Mouse (Mus musculus): ENCODE data around the gene Sppl2a.
"Not testable (repeated sequence)": the region's sequence is repeated elsewhere in the genome, so short reads cannot be mapped to it uniquely, and the experiment has no call there.

Gene Sppl2a

GRCm38 (mm10) chr2:126904162-126904561 lies 28.9 kb downstream of the Sppl2a start:
- in situ Hi-C loops (cut with MboI; ENCODE audit: unreplicated experiment in 2 of 2) = no loop called here

DNA sequence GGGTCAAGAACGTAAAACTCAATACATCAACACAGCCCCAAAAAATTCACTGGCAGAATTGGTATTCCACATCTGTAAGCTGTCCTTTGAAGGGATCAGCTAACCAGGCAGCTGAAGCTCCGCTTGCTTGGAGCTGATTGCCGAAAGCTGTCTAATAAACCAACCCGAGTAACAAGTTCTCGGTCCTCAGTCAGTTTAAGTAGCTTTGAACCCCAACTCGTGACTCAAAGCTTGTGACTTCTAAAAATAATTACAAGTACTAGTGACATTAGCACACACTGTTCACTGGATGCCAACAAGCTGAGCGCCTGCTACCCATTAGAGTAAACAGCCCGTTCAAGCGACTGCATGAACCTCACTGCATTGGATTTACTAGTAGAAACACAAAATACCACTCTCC lies 35.5 kb downstream of the Sppl2a start:
- in situ Hi-C loops (cut with MboI; ENCODE audit: unreplicated experiment in 2 of 2) = no loop called here

DNA sequence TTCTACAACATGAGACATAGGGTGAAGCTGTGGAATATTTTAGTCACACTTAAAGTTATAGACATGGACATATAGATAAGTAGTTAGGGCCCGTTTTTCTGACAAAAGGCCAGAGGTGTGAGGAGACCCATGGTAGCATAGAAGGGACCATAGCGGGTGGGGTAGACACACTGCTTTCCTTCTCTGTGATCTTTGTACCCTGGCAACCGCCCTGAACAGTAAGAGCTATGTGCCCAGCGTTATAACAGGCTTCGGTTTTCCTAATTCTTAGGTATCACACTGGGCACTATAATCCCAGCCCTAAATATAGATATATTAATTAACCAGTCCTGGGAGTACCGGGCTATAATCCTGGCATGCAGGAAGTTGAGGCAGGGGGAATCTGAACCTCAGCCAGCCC lies 36.1 kb downstream of the Sppl2a start:
- in situ Hi-C loops (cut with MboI; ENCODE audit: unreplicated experiment in 2 of 2) = no loop called here

GRCm38 (mm10) chr2:126894245-126894644 lies 38.8 kb downstream of the Sppl2a start:
- in situ Hi-C loops (cut with MboI; ENCODE audit: unreplicated experiment in 2 of 2) = no loop called here

GRCm38 (mm10) chr2:126892316-126892715 lies 40.7 kb downstream of the Sppl2a start:
- in situ Hi-C loops (cut with MboI; ENCODE audit: unreplicated experiment in 2 of 2) = no loop called here

GRCm38 (mm10) chr2:126891743-126892142 lies 41.3 kb downstream of the Sppl2a start:
- in situ Hi-C loops (cut with MboI; ENCODE audit: unreplicated experiment in 2 of 2) = no loop called here

DNA sequence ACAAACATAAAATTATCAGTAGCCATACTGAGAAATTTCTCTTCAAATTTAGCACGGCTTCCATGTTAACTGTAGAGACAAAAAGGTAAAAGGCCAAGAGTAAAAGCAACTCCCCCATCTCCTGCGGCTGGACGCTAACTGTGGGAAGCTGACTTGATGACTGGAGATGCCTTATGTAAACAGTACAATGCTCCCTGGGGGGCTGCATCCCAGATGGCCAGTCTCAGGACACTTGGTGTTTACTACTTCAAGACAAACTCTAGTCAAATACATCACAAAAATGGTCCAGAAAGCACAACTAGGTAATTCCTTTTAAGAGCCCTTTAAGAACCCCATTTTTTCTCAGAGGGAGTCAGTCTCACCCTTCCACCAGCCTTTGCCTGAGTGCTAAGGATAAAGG lies 45.9 kb downstream of the Sppl2a start:
- in situ Hi-C loops (cut with MboI; ENCODE audit: unreplicated experiment in 2 of 2) = no loop called here

DNA sequence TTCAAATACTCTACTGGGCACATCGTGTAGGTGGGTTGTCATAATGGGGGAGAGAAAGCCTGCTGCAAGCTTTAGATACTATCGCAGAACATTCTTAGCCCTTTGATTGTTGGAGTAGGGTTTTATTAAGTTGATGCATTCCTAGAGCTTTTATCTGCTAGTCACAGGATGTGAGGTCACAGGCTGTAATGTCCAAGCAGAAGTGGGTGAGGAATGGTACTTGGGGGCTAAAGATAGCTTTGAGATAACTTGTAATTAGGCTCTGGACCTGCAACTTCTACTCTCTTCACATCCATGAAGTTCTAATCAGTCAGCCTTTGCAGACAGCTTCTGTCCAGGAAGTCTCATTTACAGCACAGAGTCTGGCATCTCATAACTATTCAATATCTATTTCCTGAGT lies 47.2 kb downstream of the Sppl2a start:
- in situ Hi-C loops (cut with MboI; ENCODE audit: unreplicated experiment in 2 of 2) = no loop called here

GRCm38 (mm10) chr2:126882711-126883110 lies 50.3 kb downstream of the Sppl2a start:
- in situ Hi-C loops (cut with MboI; ENCODE audit: unreplicated experiment in 2 of 2) = not testable (repeated sequence)

DNA sequence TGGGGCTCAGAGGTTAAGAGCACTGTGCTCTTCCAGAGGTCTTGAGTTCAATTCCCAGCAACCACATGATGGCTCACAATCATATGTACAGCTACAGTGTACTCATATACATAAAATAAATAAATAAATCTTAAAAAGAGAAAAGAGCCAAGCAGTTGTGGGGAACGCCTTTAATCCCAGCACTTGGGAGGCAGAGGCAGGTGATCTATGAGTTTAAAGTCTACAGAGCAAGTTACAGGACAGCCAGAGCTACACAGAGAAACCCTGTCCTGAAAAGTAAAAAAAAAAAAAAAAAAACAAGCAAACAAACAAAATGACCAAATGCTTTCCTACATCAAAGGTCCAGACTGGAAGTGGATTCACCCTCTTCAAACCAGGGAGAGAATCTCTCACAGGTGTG lies 55.0 kb downstream of the Sppl2a start:
- in situ Hi-C loops (cut with MboI; ENCODE audit: unreplicated experiment in 2 of 2) = loop anchor here in 1 of 2 experiments (5.0 kb wide), 1 partner anchor 54 kb away; the partner anchor contains the start of gene Sppl2a

DNA sequence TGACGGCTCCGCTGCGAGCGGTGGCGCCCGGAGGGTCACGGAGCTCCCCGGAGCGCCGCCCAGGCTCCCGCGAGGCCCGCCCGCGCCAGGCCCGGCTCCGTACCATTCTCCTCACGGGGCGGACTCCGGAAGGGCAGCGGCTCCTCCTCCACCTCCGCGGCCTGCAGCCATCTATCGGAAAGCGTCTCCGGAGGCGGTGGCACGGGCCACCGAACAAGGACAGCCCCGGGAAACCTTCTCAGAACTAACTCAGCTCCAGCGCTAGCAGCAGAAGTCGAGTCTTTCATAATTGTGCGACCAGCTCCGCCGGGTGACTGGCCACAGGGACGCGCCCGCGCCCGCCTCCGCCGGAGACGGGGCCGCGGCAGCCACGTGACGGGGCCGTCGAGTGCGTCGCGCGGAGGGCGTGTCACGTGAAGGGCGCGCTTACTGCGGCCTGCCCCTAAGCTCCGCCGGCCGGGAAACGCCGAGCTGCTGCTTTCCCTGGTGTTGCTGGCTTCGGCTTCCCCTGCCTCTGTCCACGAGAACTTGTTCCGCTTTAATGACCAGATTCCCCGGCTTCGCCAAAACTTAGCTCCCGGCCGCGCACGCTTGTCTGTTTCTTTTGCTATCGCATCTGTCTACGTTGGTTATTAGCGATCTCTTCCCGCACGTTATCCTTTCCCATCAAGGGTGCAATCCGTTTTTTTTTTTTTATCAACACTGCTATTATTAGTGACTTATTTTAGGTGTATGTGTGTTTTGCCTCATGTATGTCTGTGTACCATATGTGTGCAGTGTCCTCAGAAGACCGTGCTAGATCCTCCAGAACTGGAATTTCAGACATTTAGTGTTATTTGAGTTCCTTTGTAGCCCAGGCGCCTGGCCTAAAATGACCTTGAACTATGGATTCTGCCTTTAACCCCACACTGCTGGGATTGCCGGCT lies 56.9 kb downstream of the Sppl2a start, which contains the start of gene Trpm7:
Gene Trpm7, minus strand, starts transcription at position 360 of the 926 bp plus-strand sequence.
- in situ Hi-C loops (cut with MboI; ENCODE audit: unreplicated experiment in 2 of 2) = loop anchor here in 1 of 2 experiments (5.0 kb wide), 1 partner anchor 56 kb away; the partner anchor contains the start of gene Sppl2a

DNA sequence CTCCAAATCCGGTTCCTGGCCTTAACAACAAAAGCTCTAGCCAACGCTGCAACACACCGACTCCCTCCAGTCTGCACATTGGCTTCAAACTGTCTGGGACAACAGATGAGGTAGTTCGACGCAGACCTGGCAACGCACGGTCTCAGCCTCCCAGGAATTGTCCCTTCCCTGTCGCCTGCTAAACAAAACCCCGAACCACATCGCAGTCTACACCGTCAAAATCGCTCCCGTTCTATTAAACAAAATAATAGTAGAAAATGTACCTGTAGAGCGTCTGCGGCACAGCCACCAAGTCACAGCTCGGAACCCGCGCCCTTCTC lies 57.6 kb downstream of the Sppl2a start:
- in situ Hi-C loops (cut with MboI; ENCODE audit: unreplicated experiment in 2 of 2) = loop anchor here in 1 of 2 experiments (5.0 kb wide), 1 partner anchor 57 kb away; the partner anchor contains the start of gene Sppl2a

- in situ Hi-C loops (cut with MboI; ENCODE audit: unreplicated experiment in 2 of 2) = loop anchor here in 1 of 2 experiments (5.0 kb wide), 1 partner anchor 57 kb away; the partner anchor contains the start of gene Sppl2a
These were observed 58.1 kb downstream of the Sppl2a start for GRCm38 (mm10) chr2:126874809-126875515.

GRCm38 (mm10) chr2:126866301-126866700 lies 66.7 kb downstream of the Sppl2a start:
- in situ Hi-C loops (cut with MboI; ENCODE audit: unreplicated experiment in 2 of 2) = no loop called here

DNA sequence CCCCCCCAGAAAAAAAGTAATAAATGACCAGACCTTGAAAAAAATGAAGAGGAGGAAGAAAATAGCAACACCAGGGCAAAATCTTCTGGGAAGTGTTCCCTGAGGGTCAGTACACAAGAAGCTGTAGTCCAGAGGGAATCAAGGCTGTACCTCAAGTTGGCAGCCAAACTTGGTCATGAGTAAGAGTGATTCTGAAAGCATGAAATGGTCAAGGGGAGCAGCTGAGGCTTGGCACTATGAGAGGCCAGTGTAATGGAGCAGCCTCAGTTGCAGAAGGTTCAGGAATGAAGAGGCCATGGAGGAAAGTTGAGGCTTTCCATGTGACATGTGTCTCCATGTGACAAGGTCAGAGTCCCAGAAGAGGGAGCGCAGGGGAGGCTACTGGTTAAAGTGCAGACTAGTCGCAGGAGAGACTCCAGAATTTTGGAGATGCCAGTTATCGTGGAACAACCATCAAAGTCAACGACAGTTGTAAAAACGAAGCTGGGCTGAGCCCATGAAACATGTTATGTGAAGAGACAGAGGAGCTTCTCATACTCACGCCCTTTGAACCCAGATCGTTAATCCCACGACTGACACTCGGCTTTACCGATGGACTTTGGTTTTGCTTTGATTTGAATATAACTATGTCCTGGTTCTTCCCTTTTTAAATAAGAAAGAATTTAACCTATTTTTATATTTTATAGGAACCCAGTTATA lies 67.4 kb downstream of the Sppl2a start:
- in situ Hi-C loops (cut with MboI; ENCODE audit: unreplicated experiment in 2 of 2) = no loop called here

DNA sequence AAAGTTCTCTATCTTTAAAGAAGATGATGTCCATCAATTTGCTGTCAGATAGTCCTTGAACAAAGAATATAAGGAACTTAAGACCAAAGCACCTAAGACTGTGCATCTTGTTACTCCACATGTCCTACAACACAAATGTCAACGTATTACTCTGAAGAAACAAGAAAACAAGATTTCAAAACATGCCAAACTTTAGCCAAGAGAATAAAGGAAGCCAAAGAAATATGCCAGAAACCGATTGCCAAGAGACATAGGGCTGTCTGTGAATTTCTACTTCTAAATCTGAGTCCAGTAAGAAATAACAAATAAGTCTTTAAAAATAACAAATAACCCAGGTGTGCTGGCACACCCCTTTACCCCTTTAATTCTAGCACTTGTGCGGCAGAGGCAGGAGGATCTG lies 68.0 kb downstream of the Sppl2a start:
- in situ Hi-C loops (cut with MboI; ENCODE audit: unreplicated experiment in 2 of 2) = no loop called here

DNA sequence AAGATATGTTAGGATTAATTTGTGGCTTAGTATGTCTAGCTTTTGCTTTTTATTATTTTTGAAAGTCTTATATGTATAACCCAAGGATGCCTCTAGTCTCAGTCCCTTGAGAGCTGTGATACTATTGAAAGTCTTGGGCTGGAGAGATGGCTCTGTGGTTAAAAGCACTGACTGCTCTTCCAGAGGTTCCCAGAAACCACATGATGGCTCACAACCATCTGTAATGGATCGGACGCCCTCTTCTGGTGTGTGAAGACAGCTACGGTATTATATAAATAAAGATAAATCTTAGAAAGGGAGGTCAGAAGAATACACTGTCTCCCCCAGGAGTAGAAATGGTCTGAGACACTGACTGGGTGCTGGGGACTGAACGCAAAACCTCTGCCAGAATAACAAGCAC lies 88.3 kb downstream of the Sppl2a start:
- in situ Hi-C loops (cut with MboI; ENCODE audit: unreplicated experiment in 2 of 2) = no loop called here

All from v-Abl transformed pro-B cells (cell line).